Mouse (Mus musculus) liver, embryonic 14 days (tissue): ENCODE results near the gene Tmc5. TPM values are rescaled to one million over a fixed set of nuclear protein-coding genes. Genes with fewer than 3 reads are reported as not detected.

Experiments
- polyA plus RNA-seq: library from polyadenylated mRNA; depleted of rRNA; stranded (reverse); fragments of >200 nt; gene quantifications from 2 replicates; pipeline ENCODE4 v1.2.3, GENCODE M21; 2012; rRNA removed

Tmc5 gene
- 0.01 TPM in 1 of 2 replicates, not detected in the other for polyA plus RNA-seq

GRCm38 (mm10) chr7:118597201-118597600 lies at the start of gene Tmc5:
Gene Tmc5, plus strand, starts transcription at chr7:118597297.

DNA sequence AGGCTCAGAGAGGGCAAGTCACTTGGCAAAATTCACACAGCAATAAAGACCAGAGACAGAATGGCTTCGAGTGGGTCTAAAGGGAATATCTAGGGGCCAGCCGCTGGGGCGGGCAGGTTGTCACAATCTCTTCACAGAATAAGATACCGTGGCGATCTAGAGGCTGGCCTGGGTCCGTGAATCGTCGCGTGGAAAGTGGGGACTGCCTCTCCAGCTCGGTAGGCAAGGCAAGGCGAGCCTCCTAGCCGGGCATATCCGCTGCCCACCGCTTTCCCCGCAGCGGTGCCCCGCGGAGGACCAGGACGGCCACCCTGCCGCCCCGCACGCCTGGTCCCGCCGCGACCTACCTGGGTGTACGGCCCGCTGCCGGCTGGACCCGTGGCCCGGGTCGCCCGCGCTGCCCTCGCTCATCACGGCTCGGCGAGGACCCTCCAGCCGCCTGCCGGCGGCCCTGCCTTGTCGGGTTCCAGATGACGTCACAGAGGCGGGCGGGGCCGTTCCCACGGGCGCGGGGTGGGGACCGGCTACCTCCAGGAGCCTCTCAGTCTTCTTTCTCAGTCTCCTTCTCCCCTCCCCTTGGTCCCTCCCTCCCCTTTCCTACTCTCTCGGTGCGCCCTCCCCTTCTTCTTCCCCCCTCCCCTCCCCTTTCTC lies 12.7 kb upstream of the Tmc5 start, which contains the start of gene Tmc7:
Gene Tmc7 (minus strand): TSS at position 480 of the 651 bp plus-strand sequence.

GRCm38 (mm10) chr7:118705101-118705961 lies 108.2 kb downstream of the Tmc5 start, which contains the start of gene Gde1:
Gene Gde1, minus strand, starts transcription at chr7:118705778.

GRCm38 (mm10) chr7:118712228-118713173 lies 115.4 kb downstream of the Tmc5 start, which contains the start of gene Ccp110:
Gene Ccp110, plus strand, starts transcription at chr7:118712552.

Other genes starting within 250 kb of the Tmc5 start
- gene Syt17, start 149.1 kb upstream of the Tmc5 start, polyA plus RNA-seq: 0.07 TPM in 2 replicates
- 1.3 and 1.7 TPM in 2 replicates for gene Itpripl2, start 105.3 kb upstream of the Tmc5 start, polyA plus RNA-seq
- gene Coq7, start 63.9 kb upstream of the Tmc5 start, polyA plus RNA-seq: 34.4 and 35.7 TPM in 2 replicates
- 0.13 and 0.19 TPM in 2 replicates for gene Tmc7, start 12.6 kb upstream of the Tmc5 start, polyA plus RNA-seq
- gene Gde1, start 108.5 kb downstream of the Tmc5 start, polyA plus RNA-seq: 26.3 and 30.1 TPM in 2 replicates
- 13.4 and 16.2 TPM in 2 replicates for gene Ccp110, start 115.3 kb downstream of the Tmc5 start, polyA plus RNA-seq
- gene Vps35l, start 142.9 kb downstream of the Tmc5 start, polyA plus RNA-seq: 20.6 and 26.5 TPM in 2 replicates